Mouse (Mus musculus): ENCODE measurements at regions not wholly inside any gene's neighbourhood (a gene's known extent, or its start where the extent isn't known, plus 50 kb on each side); places are given as distances from the start of the nearest gene placed in this dataset.

- TF ChIP-seq CTCF (IDR thresholded peaks at IDR 0.05; ENCODE audit: low read depth, low read length) (no peak), POLR2A (IDR thresholded peaks at IDR 0.05; ENCODE audit: borderline replicate concordance, low read depth, low read length) (no peak)
Observed at GRCm38 (mm10) chr9:46443191-46444095, 123.7 kb upstream of the 4931429L15Rik start.

All from bone marrow macrophage, adult 2 months (primary cell).